Mouse (Mus musculus) liver, embryonic 15.5 days (tissue): ENCODE results near the gene Man1c1. TPM values are rescaled to one million over a fixed set of nuclear protein-coding genes. Genes with fewer than 3 reads are reported as not detected.

Experiments used
- ATAC-seq: fragments of 200-750 bp; cut with Nextera tagmentation; 2 replicates; pipeline ENCODE4 v1.8.0; 2017; ENCODE audit warnings: moderate number of reproducible peaks, mild to moderate bottlenecking, moderate library complexity; ENCODE audit not compliant: insufficient read depth
- H3K27ac ChIP-seq: fragments of 300-500 bp; sonication (generic); replicated peaks from 2 replicates; pipeline ENCODE4 v1.5.1; 2015; ENCODE audit warnings: mild to moderate bottlenecking, inconsistent platforms
- H3K27me3 ChIP-seq: fragments of 300-500 bp; sonication (generic); 2 replicates; pipeline ENCODE4 v1.6.1; 2015; ENCODE audit warnings: mild to moderate bottlenecking, inconsistent platforms
- H3K36me3 ChIP-seq: fragments of 300-500 bp; sonication (generic); replicated peaks from 2 replicates; pipeline ENCODE4 v1.6.1; 2015; ENCODE audit warnings: moderate library complexity, mild to moderate bottlenecking, inconsistent platforms
- H3K4me1 ChIP-seq: fragments of 300-500 bp; sonication (generic); replicated peaks from 2 replicates; pipeline ENCODE4 v1.6.1; 2015; ENCODE audit warnings: inconsistent platforms
- H3K4me2 ChIP-seq: fragments of 300-500 bp; sonication (generic); 2 replicates; pipeline ENCODE4 v1.6.1; 2015; ENCODE audit warnings: moderate library complexity, mild to moderate bottlenecking, inconsistent platforms
- H3K4me3 ChIP-seq: fragments of 300-500 bp; sonication (generic); replicated peaks from 2 replicates; pipeline ENCODE4 v1.5.1; 2015; ENCODE audit warnings: mild to moderate bottlenecking, inconsistent platforms
- H3K9ac ChIP-seq: fragments of 300-500 bp; sonication (generic); 2 replicates; pipeline ENCODE4 v1.6.1; 2015; ENCODE audit warnings: moderate library complexity, mild to moderate bottlenecking, inconsistent platforms
- H3K9me3 ChIP-seq: fragments of 300-500 bp; sonication (generic); replicated peaks from 2 replicates; pipeline ENCODE4 v1.6.1; 2016; ENCODE audit warnings: inconsistent platforms
- WGBS: fragments of 180-500 bp; shearing (Covaris S2); methylation state at CpG from one replicate; pipeline ENCODE4 v1.1.7; 2015; ENCODE audit warnings: mixed read lengths; ENCODE audit not compliant: insufficient replicate concordance; 5-methylcytosine and 5-hydroxymethylcytosine counted together
- polyA plus RNA-seq: library from polyadenylated mRNA; unstranded; fragments of >200 nt; fragmentation: Nextera tagmentation; extraction: Ambion mirVana; gene quantifications from 2 replicates; pipeline ENCODE4 v1.2.1, GENCODE M21; 2015

Gene Man1c1
- polyA plus RNA-seq, 1 experiment from 2014 or later: 1.4 TPM

GRCm38 (mm10) chr4:134673882-134674463, 30.1 kb downstream of the Man1c1 start:
- Histone ChIP-seq H3K4me3 (no peak overlapping the region), H3K36me3 (no peaks in the 10 kb centered on the region), H3K27me3 (no peaks in the 10 kb centered on the region), H3K9me3 (no peaks in the 10 kb centered on the region), H3K9ac (no peak overlapping the region), H3K27ac (no peak overlapping the region), H3K4me2 (no peak overlapping the region), H3K4me1 (0 out of 2 replicates have a peak, but pooled peaks cover 4% of the 10 kb centered on the region)
- 65% methylated on average over 12 of the region's 12 CpGs for WGBS
- ATAC-seq: no peak

- ATAC-seq: no peak
- 74% methylated on average over 8 of the region's 8 CpGs for WGBS
- Histone ChIP-seq H3K27ac (no peak overlapping the region), H3K4me3 (no peak overlapping the region), H3K9ac (no peak overlapping the region), H3K36me3 (no peaks in the 10 kb centered on the region), H3K27me3 (no peaks in the 10 kb centered on the region), H3K4me2 (no peak overlapping the region), H3K9me3 (no peaks in the 10 kb centered on the region), H3K4me1 (0 out of 2 replicates have a peak, but pooled peaks cover 4% of the 10 kb centered on the region)
These were observed 30.9 kb downstream of the Man1c1 start for GRCm38 (mm10) chr4:134673151-134673550.

GRCm38 (mm10) chr4:134672326-134672725, 31.8 kb downstream of the Man1c1 start:
- Histone ChIP-seq H3K4me1 (0 out of 2 replicates have a peak, but pooled peaks cover 4% of the 10 kb centered on the region), H3K27ac (no peak overlapping the region), H3K27me3 (no peaks in the 10 kb centered on the region), H3K9me3 (no peaks in the 10 kb centered on the region), H3K4me3 (no peak overlapping the region), H3K36me3 (no peaks in the 10 kb centered on the region), H3K9ac (no peak overlapping the region), H3K4me2 (no peak overlapping the region)
- WGBS: 49% methylated on average over 8 of the region's 8 CpGs
- ATAC-seq: no peak

GRCm38 (mm10) chr4:134671660-134672173, 32.4 kb downstream of the Man1c1 start:
- Histone ChIP-seq H3K27me3 (no peaks in the 10 kb centered on the region), H3K27ac (no peak overlapping the region), H3K4me2 (no peak overlapping the region), H3K9ac (no peak overlapping the region), H3K4me1 (0 out of 2 replicates have a peak, but pooled peaks cover 4% of the 10 kb centered on the region), H3K4me3 (no peak overlapping the region), H3K9me3 (no peaks in the 10 kb centered on the region), H3K36me3 (no peaks in the 10 kb centered on the region)
- ATAC-seq: no peak
- 39% methylated on average over 16 of the region's 16 CpGs for WGBS

- Histone ChIP-seq H3K4me3 (no peak overlapping the region), H3K9ac (no peak overlapping the region), H3K4me2 (no peak overlapping the region), H3K36me3 (no peaks in the 10 kb centered on the region), H3K27me3 (no peaks in the 10 kb centered on the region), H3K4me1 (peaks cover 8% of the 10 kb centered on the region; the same call in 1 of the 2 replicates), H3K9me3 (no peaks in the 10 kb centered on the region), H3K27ac (no peak overlapping the region)
- 55% methylated on average over 17 of the region's 17 CpGs for WGBS
- ATAC-seq: no peak
These were observed 34.2 kb downstream of the Man1c1 start for GRCm38 (mm10) chr4:134669742-134670354.

GRCm38 (mm10) chr4:134668355-134669028, 35.6 kb downstream of the Man1c1 start:
- no peak overlapping the region for H3K27ac ChIP-seq
- H3K27me3 ChIP-seq: no peaks in the 10 kb centered on the region
- no peaks in the 10 kb centered on the region for H3K36me3 ChIP-seq
- H3K9me3 ChIP-seq: no peaks in the 10 kb centered on the region
- ATAC-seq: no peak
- H3K4me3 ChIP-seq: no peak overlapping the region
- no peak overlapping the region for H3K4me2 ChIP-seq
- H3K9ac ChIP-seq: no peak overlapping the region
- WGBS: 55% methylated on average over 12 of the region's 12 CpGs
- peaks cover 8% of the 10 kb centered on the region; the same call in 1 of the 2 replicates for H3K4me1 ChIP-seq

- 82% methylated on average over 19 of the region's 19 CpGs for WGBS
- Histone ChIP-seq H3K27me3 (no peaks in the 10 kb centered on the region), H3K27ac (no peak overlapping the region), H3K4me2 (no peak overlapping the region), H3K9me3 (no peaks in the 10 kb centered on the region), H3K4me1 (peaks cover 12% of the 10 kb centered on the region; the same call in 1 of the 2 replicates), H3K9ac (no peak overlapping the region), H3K4me3 (no peak overlapping the region), H3K36me3 (no peaks in the 10 kb centered on the region)
- no peak for ATAC-seq
These were observed 37.7 kb downstream of the Man1c1 start for GRCm38 (mm10) chr4:134666391-134666790.

- no peaks in the 10 kb centered on the region for H3K36me3 ChIP-seq
- H3K4me2 ChIP-seq: no peak overlapping the region
- 34% methylated on average over 10 of the region's 10 CpGs for WGBS
- H3K9ac ChIP-seq: no peak overlapping the region
- H3K27me3 ChIP-seq: peaks cover 6% of the 10 kb centered on the region
- no peak overlapping the region for H3K27ac ChIP-seq
- peaks cover 8% of the 10 kb centered on the region; the same call in 1 of the 2 replicates for H3K4me1 ChIP-seq
- no peaks in the 10 kb centered on the region for H3K9me3 ChIP-seq
- no peak overlapping the region for H3K4me3 ChIP-seq
- ATAC-seq: no peak
These were observed 41.0 kb downstream of the Man1c1 start for GRCm38 (mm10) chr4:134663052-134663451.

- H3K36me3 ChIP-seq: no peaks in the 10 kb centered on the region
- 55% methylated on average over 18 of the region's 18 CpGs for WGBS
- no peak for ATAC-seq
These were observed 43.4 kb downstream of the Man1c1 start for GRCm38 (mm10) chr4:134660630-134661183.

GRCm38 (mm10) chr4:134659354-134660301, 44.5 kb downstream of the Man1c1 start:
- H3K4me2 ChIP-seq: no peak overlapping the region
- no peak overlapping the region for H3K9ac ChIP-seq
- H3K36me3 ChIP-seq: no peaks in the 10 kb centered on the region
- ATAC-seq: no peak
- no peak overlapping the region for H3K4me3 ChIP-seq
- H3K27me3 ChIP-seq: peaks cover 6% of the 10 kb centered on the region
- WGBS: 49% methylated on average over 27 of the region's 27 CpGs
- H3K9me3 ChIP-seq: no peaks in the 10 kb centered on the region
- H3K27ac ChIP-seq: no peak overlapping the region
- peaks cover 4% of the 10 kb centered on the region; the same call in 1 of the 2 replicates for H3K4me1 ChIP-seq

More at GRCm38 (mm10) chr4:134660630-134661183, 43.4 kb downstream of the Man1c1 start:
- Histone ChIP-seq H3K27ac (no peak overlapping the region), H3K4me1 (peaks cover 4% of the 10 kb centered on the region; the same call in 1 of the 2 replicates), H3K4me2 (no peak overlapping the region), H3K9ac (no peak overlapping the region), H3K9me3 (no peaks in the 10 kb centered on the region), H3K4me3 (no peak overlapping the region), H3K27me3 (peaks cover 6% of the 10 kb centered on the region)
